In the genomic region with DNA sequence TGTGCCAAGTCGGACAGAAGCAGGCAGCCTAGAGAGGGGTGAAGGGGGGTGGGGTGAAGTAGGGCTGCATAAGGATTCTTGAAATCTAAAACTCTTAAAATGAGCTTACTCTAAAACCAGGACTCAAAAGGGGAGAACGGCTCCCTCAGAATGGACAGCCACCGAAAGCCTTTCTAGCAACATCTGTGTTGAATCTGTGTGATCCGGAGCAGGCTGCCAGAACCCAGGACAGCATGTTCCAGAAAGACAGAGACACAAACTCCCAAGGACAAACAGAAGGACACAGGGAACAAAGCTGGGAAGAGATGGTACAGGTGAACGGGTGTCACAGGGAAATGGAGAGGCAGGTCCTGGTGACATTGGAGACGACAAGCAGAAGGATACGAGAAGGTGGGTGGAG, we compare ENCODE assay signal across 9 mouse cellular contexts. TPM values are rescaled to one million over a fixed set of nuclear protein-coding genes. Genes with fewer than 3 reads are reported as not detected.
DNase-seq lines count a peak whose midpoint lies in the region; ATAC-seq and TF ChIP-seq lines count a peak whose summit lies in the region.
"Had no signal": no experiment of that assay in that cellular context is flagged by ENCODE, and none has a peak within 500 bp of the region (broad histone marks: within the 10 kb centered on the region; RNA-seq: fewer than 3 reads in every experiment).

No protein-coding gene starts in this region.

- peak overlapping the region; percentile 93 for H3K27ac ChIP-seq in gastrocnemius, adult 2 months
- peak overlapping the region; percentile 15 to 87 for H3K27ac ChIP-seq in heart, embryonic 14.5 days (replicated peaks in 1 of 2; ENCODE audit: control insufficient read depth in 1 of 2, insufficient read depth in 1 of 2, low read depth in 2 of 2, low read length in 2 of 2)

- no peak for TF ChIP-seq CTCF in gastrocnemius, adult 2 months (IDR thresholded peaks at IDR 0.05)
- TF ChIP-seq CTCF in E14TG2a.4 (conservative IDR thresholded peaks at IDR 0.05; ENCODE audit: low read length): no peak

- intact Hi-C loops in gastrocnemius, adult 2 months (cut with DNase I): no loop called here

- H3K4me2 ChIP-seq in heart, embryonic 14.5 days (ENCODE audit: low read length): no peak overlapping the region
- H3K4me2 ChIP-seq: liver, embryonic 13.5 days had no signal

- no peak for ATAC-seq in heart, embryonic 14.5 days (ENCODE audit: insufficient number of reproducible peaks, insufficient read depth, low FRiP score, low read depth)

- H3K4me3 ChIP-seq in gastrocnemius, adult 2 months: no peak overlapping the region
- 0 out of 2 replicates have a peak overlapping the region, but pooled peaks have one; percentile 3 for H3K4me3 ChIP-seq in E14TG2a.4 (replicated peaks; ENCODE audit: low read length)
- no peak overlapping the region for H3K4me3 ChIP-seq in heart, embryonic 14.5 days (ENCODE audit: control insufficient read depth in 1 of 2, insufficient read depth in 1 of 2, low read depth in 1 of 2, low read length in 2 of 2)
- H3K4me3 ChIP-seq: liver, embryonic 13.5 days had no signal

- H3K9me3 ChIP-seq in E14TG2a.4 (ENCODE audit: low read length): peaks cover 9% of the 10 kb centered on the region; the same call in 1 of the 2 replicates
- H3K9me3 ChIP-seq in heart, embryonic 14.5 days (ENCODE audit: control insufficient read depth, low read length): no peaks in the 10 kb centered on the region
- H3K9me3 ChIP-seq: liver, embryonic 13.5 days had no signal

- peaks cover 89% of the 10 kb centered on the region for H3K4me1 ChIP-seq in E14TG2a.4 (replicated peaks; ENCODE audit: low read depth, low read length)
- peaks cover 51 to 79% of the 10 kb centered on the region in 2 experiments for H3K4me1 ChIP-seq in heart, embryonic 14.5 days (ENCODE audit: control insufficient read depth in 2 of 2, insufficient read depth in 2 of 2, low read length in 2 of 2)

- H3K9ac ChIP-seq in heart, embryonic 14.5 days (ENCODE audit: low read length): peak overlapping the region; percentile 45; the same call in 1 of the 2 replicates

- H3K36me3 ChIP-seq in E14TG2a.4 (ENCODE audit: insufficient read depth, low read length): peaks cover 88% of the 10 kb centered on the region
- H3K36me3 ChIP-seq in heart, embryonic 14.5 days (ENCODE audit: control insufficient read depth, insufficient read depth, low read length): peaks cover 82% of the 10 kb centered on the region

- peak; percentile 61 for DNase-seq in gastrocnemius, adult 2 months
- no peak for DNase-seq in gastrocnemius, postnatal 4 days (ENCODE audit: low spot score in 2 of 2)
- peak; percentile 50 to 70 for DNase-seq in kidney, postnatal 36 days
- no peak for DNase-seq in layer of hippocampus, postnatal 36 days
- no peak for DNase-seq in urinary bladder, postnatal 14 days (ENCODE audit: low spot score)
- DNase-seq in right cerebral cortex, postnatal 25 days: no peak
- DNase-seq: liver, embryonic 13.5 days had no signal

- H3K27me3 ChIP-seq in E14TG2a.4 (ENCODE audit: insufficient read depth, low read length): no peaks in the 10 kb centered on the region
- no peaks in the 10 kb centered on the region for H3K27me3 ChIP-seq in heart, embryonic 14.5 days (ENCODE audit: control insufficient read depth, insufficient read depth, low read length)
- H3K27me3 ChIP-seq: liver, embryonic 13.5 days had no signal

- WGBS in heart, embryonic 14.5 days: 58% methylated on average over 7 of the region's 7 CpGs

RNA-seq across cellular contexts. Expression of a gene that starts 25.6 kb away (rescaled TPM):
- 10 to 100 TPM; 13.1 to 23.3 TPM for total RNA-seq in gastrocnemius, adult 2 months (2021)
- 10 to 100 TPM; 39.0 to 39.6 TPM for total RNA-seq in gastrocnemius, postnatal 4 days (2021)
- 35.9 and 38.0 TPM in 2 replicates for polyA plus RNA-seq in heart, embryonic 14.5 days (2014; fragmentation: Nextera tagmentation; extraction: Ambion mirVana)
- total RNA-seq in layer of hippocampus, postnatal 36 days (2021): 100 to 1,000 TPM; 162 to 181 TPM

Comparison
In these comparisons a context has a peak if more than half of its experiments do, and no peak if none do; other contexts are left out.
1. DNase-seq: peak in gastrocnemius, adult 2 months (single experiment) and kidney, postnatal 36 days (2 of 2); none in gastrocnemius, postnatal 4 days (0 of 2), layer of hippocampus, postnatal 36 days (0 of 2), urinary bladder, postnatal 14 days (single experiment) and right cerebral cortex, postnatal 25 days (single experiment).
2. RNA of a gene that starts 25.6 kb away (total RNA-seq): 162 to 181 TPM in layer of hippocampus, postnatal 36 days; 39.0 to 39.6 TPM in gastrocnemius, postnatal 4 days and 13.1 to 23.3 TPM in gastrocnemius, adult 2 months; every median in the first group is over 4 times any median in the second.